Mouse (Mus musculus) thymus, adult 2 months (tissue): ENCODE results near the gene Lin54. TPM values are rescaled to one million over a fixed set of nuclear protein-coding genes. Genes with fewer than 3 reads are reported as not detected.

Experiments used
- DNase-seq: peaks from one replicate; pipeline ENCODE4 v3.0.0; 2021
- H3K27ac ChIP-seq: fragments of 200-500 bp; 2 replicates; pipeline ENCODE4 v1.5.1; 2012; ENCODE audit warnings: low read length, control low read depth; ENCODE audit not compliant: control insufficient read depth, insufficient read depth
- H3K27me3 ChIP-seq: fragments of 200-500 bp; 2 replicates; pipeline ENCODE4 v1.6.1; 2012; ENCODE audit warnings: mild to moderate bottlenecking, low read length, moderate library complexity, mixed read lengths; ENCODE audit not compliant: control insufficient read depth, insufficient read depth
- H3K36me3 ChIP-seq: fragments of 200-500 bp; 2 replicates; pipeline ENCODE4 v1.6.1; 2012; ENCODE audit warnings: mild to moderate bottlenecking, low read length, moderate library complexity; ENCODE audit not compliant: control insufficient read depth, insufficient read depth
- H3K4me1 ChIP-seq: fragments of 200-500 bp; replicated peaks from 2 replicates; pipeline ENCODE4 v1.6.1; 2012; ENCODE audit warnings: low read length; ENCODE audit not compliant: control insufficient read depth, insufficient read depth
- H3K4me3 ChIP-seq: fragments of 200-500 bp; 2 replicates; pipeline ENCODE4 v1.5.1; 2012; ENCODE audit warnings: mild to moderate bottlenecking, low read length, control low read depth, moderate library complexity; ENCODE audit not compliant: control insufficient read depth, insufficient read depth
- CTCF ChIP-seq: fragments of 200-500 bp; IDR thresholded peaks from 2 replicates; pipeline ENCODE4 v1.5.1; 2012; ENCODE audit warnings: mild to moderate bottlenecking, control low read depth, low read length, moderate library complexity, borderline replicate concordance; ENCODE audit not compliant: control insufficient read depth, poor library complexity, insufficient read depth; ENCODE audit errors: extremely low read depth
- POLR2A ChIP-seq: fragments of 200-500 bp; IDR thresholded peaks from 2 replicates; pipeline ENCODE4 v1.6.1; 2012; ENCODE audit warnings: mild to moderate bottlenecking, low read length, control low read depth, moderate library complexity; ENCODE audit not compliant: control insufficient read depth, poor library complexity, insufficient read depth; ENCODE audit errors: extremely low read depth
- WGBS: fragments of 180-500 bp; shearing (Covaris S2); methylation state at CpG from one replicate; pipeline ENCODE4 v1.1.7; 2018; 5-methylcytosine and 5-hydroxymethylcytosine counted together
- polyA plus RNA-seq: library from polyadenylated mRNA; depleted of rRNA; stranded (reverse); fragments of >200 nt; gene quantifications from 2 replicates; pipeline ENCODE4 v1.2.3, GENCODE M21; 2012

The Lin54 gene
- polyA plus RNA-seq, 1 experiment: 12.7 TPM

DNA sequence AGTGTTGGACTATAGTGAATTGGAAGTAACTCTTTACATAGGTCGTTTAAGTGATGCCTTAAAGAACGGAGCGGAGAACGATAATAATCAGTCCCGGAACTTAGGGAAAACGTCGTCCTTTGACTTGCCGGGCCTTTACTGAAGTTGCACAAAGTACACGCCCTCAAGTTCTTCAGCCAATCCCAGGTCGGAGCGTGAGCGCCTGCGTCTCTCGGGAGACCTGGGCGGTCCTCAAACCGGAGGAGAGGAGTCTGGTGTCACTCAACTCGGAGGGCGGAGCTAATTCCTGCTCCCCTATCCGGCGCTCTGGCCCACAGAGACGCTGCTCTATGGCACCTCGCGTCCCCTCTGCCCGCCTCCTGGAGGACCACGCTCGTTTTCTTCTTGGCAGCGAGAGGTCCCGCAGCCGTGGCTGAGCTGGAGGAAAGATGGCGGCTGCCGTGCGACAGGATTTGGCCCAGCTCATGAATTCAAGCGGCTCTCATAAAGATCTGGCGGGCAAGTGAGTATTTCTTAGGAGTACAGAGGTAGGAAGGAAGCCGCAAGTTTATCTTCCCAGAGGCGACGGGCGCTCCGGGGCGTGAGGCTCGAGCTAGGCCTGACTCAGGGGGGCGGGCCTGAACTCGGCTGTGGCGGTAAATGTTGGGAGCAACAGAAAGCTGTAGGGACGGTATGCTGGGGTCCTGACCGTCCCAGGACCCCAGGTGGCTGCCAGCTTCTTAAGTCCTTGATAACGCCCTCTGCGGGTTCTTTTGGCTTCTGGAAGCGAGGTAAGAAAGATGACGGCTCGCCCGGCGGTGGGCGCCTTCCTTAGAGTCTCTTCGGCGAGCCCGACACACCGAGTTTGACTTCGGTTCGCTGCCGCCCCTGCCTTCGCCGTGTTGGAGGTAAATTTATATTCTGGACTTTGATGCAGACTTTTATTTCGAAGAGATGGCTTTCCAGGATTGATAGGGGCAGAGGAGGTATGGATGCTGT lies 17.9 kb upstream of the Lin54 start, which contains the start of gene Cops4:
Gene Cops4 (plus strand): TSS at position 261 of the 978 bp plus-strand sequence.
- DNase-seq: peak; percentile 99
- H3K4me3 ChIP-seq: peak within 1 kb of the TSS; percentile 66
- peak within 1 kb of the TSS; percentile 21; the same call in 1 of the 2 replicates for H3K27ac ChIP-seq
- no peaks in the 10 kb centered on the region for H3K36me3 ChIP-seq
- H3K27me3 ChIP-seq: no peaks in the 10 kb centered on the region
- TF ChIP-seq POLR2A (no peak), CTCF (peak; percentile 40; the same call in 1 of the 2 replicates)
- H3K4me1 ChIP-seq: peaks cover 5% of the 10 kb centered on the region; the same call in 1 of the 2 replicates
- WGBS: under 1% methylated on average over 64 of the region's 64 CpGs

DNA sequence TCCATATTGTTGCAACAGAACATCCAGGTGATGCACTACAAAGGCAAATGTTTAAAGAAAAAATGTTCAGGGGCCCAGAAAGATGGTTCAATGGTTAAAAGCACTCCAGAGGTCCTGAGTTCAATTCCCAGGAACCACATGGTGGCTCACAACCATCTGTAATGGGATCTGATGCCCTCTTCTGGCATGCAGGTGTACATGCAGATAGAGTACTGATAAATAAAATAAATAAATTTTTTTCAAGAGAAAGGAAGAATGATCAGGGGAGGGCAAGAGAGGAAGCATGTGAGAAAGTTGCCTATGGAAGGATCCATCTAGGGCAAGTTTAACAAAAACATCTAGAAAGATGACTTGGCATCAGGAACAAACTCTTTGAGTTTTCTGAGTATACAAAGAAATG lies 12.1 kb upstream of the Lin54 start:
- TF ChIP-seq POLR2A (no peak), CTCF (no peak)
- no peak for DNase-seq

DNA sequence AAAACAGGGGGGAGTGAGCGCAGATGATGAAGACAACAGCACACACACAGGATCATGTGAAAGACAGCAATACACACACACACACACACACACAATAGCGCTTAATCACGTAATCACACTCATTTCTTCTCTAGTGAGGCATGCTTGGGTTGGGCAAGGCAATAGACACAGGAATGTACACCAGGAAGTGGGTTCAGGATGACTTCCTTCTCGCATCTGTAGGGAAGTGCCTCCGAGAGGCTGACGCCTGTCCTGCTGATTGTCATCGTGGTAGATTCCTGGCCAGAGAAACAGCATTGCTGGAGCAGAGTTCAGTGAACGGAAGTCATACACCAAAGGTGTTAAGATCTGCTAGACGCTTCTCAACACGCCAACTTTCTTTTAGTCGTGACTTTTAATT lies 8.8 kb upstream of the Lin54 start:
- no peaks in the 10 kb centered on the region for H3K27me3 ChIP-seq
- WGBS: 24% methylated on average over 11 of the region's 11 CpGs
- H3K4me3 ChIP-seq: no peak overlapping the region
- DNase-seq: no peak
- no peaks in the 10 kb centered on the region for H3K36me3 ChIP-seq
- H3K27ac ChIP-seq: no peak overlapping the region
- H3K4me1 ChIP-seq: peaks cover 4% of the 10 kb centered on the region; the same call in 1 of the 2 replicates
- no peak for TF ChIP-seq CTCF
- TF ChIP-seq POLR2A: no peak

More for the DNA sequence above, 12.1 kb upstream of the Lin54 start:
- Histone ChIP-seq H3K4me1 (peaks cover 5% of the 10 kb centered on the region; the same call in 1 of the 2 replicates), H3K4me3 (no peak overlapping the region), H3K27ac (no peak overlapping the region), H3K36me3 (no peaks in the 10 kb centered on the region), H3K27me3 (no peaks in the 10 kb centered on the region)

DNA sequence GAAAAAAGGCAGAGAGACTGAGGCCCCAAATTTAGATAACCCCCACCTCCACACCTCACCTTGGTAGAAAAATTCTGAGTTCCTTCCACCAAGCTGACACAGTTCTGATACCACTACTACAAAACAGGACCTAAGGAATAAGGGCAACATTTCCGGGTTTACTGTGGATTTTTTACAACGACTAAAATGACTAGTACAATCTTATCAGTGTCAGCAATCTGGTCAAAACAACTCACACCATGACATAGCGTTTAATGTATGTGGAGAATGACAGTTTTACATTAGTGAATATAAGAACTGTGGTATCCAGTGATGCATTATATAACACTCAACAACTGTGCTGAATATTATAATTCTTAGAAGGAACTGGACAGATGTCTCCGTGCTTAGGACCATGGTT lies 828 bp upstream of the Lin54 start:
- Histone ChIP-seq H3K27ac (no peak overlapping the region), H3K4me3 (no peak overlapping the region), H3K27me3 (no peaks in the 10 kb centered on the region), H3K4me1 (peaks cover 6% of the 10 kb centered on the region), H3K36me3 (no peaks in the 10 kb centered on the region)
- TF ChIP-seq CTCF: no peak
- no peak for TF ChIP-seq POLR2A
- WGBS: 26% methylated on average over 4 of the region's 4 CpGs
- DNase-seq: no peak

DNA sequence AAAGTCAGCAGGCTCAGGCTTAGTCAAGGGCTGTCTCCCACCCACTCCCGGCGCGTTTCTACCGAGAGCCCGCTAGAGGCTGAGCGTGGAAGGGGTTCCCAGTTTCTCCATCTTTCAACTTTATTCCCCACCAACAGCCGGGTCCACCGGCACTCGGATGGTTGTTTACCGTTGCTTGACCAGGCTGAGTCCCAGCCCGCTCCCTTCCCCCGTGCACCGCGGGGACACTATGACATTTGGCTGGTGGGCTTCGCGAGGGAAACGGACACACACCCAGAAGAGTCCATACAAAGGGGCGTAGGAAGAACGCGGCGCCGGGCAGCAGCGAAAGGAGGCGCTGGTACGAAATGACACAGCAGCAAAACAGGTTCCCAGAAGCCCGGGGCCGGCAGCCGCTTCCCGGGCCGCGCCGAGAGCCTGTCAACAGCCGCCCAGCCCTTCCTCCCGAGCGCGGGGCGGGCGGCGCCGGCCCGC lies 571 bp downstream of the Lin54 start:
- WGBS: under 1% methylated on average over 41 of the region's 41 CpGs
- Histone ChIP-seq H3K4me1 (peaks cover 6% of the 10 kb centered on the region), H3K27ac (peak overlapping the region; percentile 9; the same call in 1 of the 2 replicates), H3K4me3 (peak overlapping the region; percentile 63), H3K27me3 (no peaks in the 10 kb centered on the region), H3K36me3 (no peaks in the 10 kb centered on the region)
- TF ChIP-seq CTCF (0 out of 2 replicates have a peak, but pooled peaks have one; percentile 38), POLR2A (no peak)
- DNase-seq: peak; percentile 49

DNA sequence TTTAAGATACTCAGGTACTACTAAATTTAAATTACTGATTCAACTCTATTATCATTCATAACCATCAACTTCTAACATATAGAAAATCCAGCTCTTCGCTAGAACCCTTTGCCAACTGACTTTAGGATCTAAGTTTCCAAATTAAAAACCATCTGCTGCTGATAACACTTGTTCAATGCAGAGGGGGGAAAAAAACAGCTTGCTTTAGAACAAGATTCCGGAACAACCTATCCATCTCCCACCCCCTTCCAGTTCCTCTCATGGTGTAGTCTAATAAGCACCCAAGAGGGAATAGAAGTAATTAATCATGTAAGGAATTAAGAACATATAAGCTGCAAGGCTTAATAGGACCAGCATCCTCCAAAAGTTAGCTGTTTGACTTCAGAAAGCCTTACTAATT lies 1.2 kb downstream of the Lin54 start:
- Histone ChIP-seq H3K27ac (no peak overlapping the region), H3K4me3 (no peak overlapping the region), H3K36me3 (no peaks in the 10 kb centered on the region), H3K27me3 (no peaks in the 10 kb centered on the region), H3K4me1 (peaks cover 6% of the 10 kb centered on the region)
- no peak for TF ChIP-seq CTCF
- no peak for TF ChIP-seq POLR2A
- 20% methylated on average over 2 of the region's 2 CpGs for WGBS
- no peak for DNase-seq
